Mouse (Mus musculus) G1E (cell line): ENCODE data around the gene Tulp2.

Source experiments
- CTCF ChIP-seq: IDR thresholded peaks from 2 replicates; pipeline ENCODE4 v1.5.1; 2012; ENCODE audit warnings: low read depth, low read length, inconsistent platforms, mixed read lengths
- GATA2 ChIP-seq: IDR thresholded peaks from 2 replicates; pipeline ENCODE4 v1.6.1; 2012; ENCODE audit warnings: low read depth, low read length, inconsistent platforms, borderline replicate concordance

DNA sequence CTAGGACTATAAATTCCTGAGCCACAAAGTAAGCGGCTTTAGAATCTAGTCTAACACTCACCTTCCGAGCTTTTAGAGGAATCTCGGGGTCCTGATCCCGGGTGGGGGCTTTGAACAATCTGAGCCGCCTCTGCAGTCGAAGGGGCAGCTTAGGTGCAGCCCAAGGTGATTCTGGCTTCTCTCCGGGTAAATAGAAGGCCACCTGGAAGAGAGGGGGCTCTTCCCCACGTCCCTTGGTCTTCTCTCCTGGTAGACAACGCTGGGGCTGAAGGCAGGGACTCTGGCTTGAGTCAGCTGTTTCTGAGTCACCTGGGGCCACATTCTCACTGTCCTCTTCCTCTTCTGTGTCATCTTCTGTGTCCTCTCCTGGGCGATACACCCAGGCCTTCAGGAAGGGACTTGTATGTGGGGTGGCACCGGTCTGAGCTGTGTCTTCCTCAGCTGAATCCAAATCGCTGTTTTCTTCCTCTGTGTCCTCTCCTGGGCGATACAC lies 42.0 kb downstream of the Tulp2 start:
- TF ChIP-seq GATA2 (no peak), CTCF (no peak)
